Mouse (Mus musculus): ENCODE results near the gene Emx1. TPM values are rescaled to one million over a fixed set of nuclear protein-coding genes. Genes with fewer than 3 reads are reported as not detected.

Gene Emx1
- polyA plus RNA-seq, 1 experiment from 2014 or later: not detected

- Histone ChIP-seq H3K4me1 (peaks cover 8% of the 10 kb centered on the region), H3K9ac (no peak overlapping the region), H3K4me2 (no peak overlapping the region), H3K36me3 (no peaks in the 10 kb centered on the region), H3K4me3 (no peak overlapping the region), H3K27ac (no peak overlapping the region), H3K9me3 (no peaks in the 10 kb centered on the region), H3K27me3 (no peaks in the 10 kb centered on the region)
- no peak for ATAC-seq (ENCODE audit: borderline replicate concordance, extremely low read depth, low FRiP score, low TSS enrichment)
- 90% methylated on average over 11 of the region's 11 CpGs for whole genome bisulfite sequencing
Measured at GRCm38 (mm10) chr6:85219706-85220105, 32.5 kb downstream of the Emx1 start.

- WGBS: 33% methylated on average over 4 of the region's 4 CpGs
- Histone ChIP-seq H3K4me1 (peaks cover 8% of the 10 kb centered on the region), H3K27ac (no peak overlapping the region), H3K36me3 (no peaks in the 10 kb centered on the region), H3K4me3 (no peak overlapping the region), H3K4me2 (no peak overlapping the region), H3K9me3 (no peaks in the 10 kb centered on the region), H3K9ac (no peak overlapping the region), H3K27me3 (no peaks in the 10 kb centered on the region)
- no peak for ATAC-seq (ENCODE audit: borderline replicate concordance, extremely low read depth, low FRiP score, low TSS enrichment)
Measured at GRCm38 (mm10) chr6:85220917-85221316, 33.7 kb downstream of the Emx1 start.

DNA sequence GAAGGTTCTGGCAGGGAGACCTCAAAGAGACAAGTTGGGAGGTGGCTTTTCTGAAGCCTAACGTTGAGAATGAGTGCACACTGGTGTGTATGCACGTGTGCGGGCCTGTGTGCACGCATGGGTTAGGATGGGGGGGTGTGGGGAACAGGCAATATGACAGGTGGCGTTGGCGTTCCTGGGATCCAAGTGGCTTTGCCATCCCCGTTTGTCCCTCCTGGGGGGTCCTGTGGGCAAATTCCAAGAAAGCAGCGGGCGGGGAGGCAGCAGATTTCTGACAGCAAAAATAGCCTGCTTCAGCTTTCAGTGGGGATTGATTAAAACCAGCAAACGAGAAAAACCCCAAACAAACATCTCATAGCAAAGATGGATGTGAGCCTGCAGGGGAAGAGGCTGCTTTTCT lies 35.3 kb downstream of the Emx1 start:
- WGBS: 79% methylated on average over 10 of the region's 10 CpGs
- Histone ChIP-seq H3K9ac (no peak overlapping the region), H3K36me3 (no peaks in the 10 kb centered on the region), H3K4me2 (no peak overlapping the region), H3K27me3 (no peaks in the 10 kb centered on the region), H3K9me3 (no peaks in the 10 kb centered on the region), H3K4me3 (no peak overlapping the region), H3K27ac (no peak overlapping the region), H3K4me1 (peaks cover 8% of the 10 kb centered on the region)
- no peak for ATAC-seq (ENCODE audit: borderline replicate concordance, extremely low read depth, low FRiP score, low TSS enrichment)

GRCm38 (mm10) chr6:85223498-85224150 lies 36.4 kb downstream of the Emx1 start:
- Histone ChIP-seq H3K36me3 (no peaks in the 10 kb centered on the region), H3K9me3 (no peaks in the 10 kb centered on the region), H3K4me3 (no peak overlapping the region), H3K27ac (no peak overlapping the region), H3K27me3 (no peaks in the 10 kb centered on the region), H3K4me2 (no peak overlapping the region), H3K9ac (no peak overlapping the region), H3K4me1 (peaks cover 8% of the 10 kb centered on the region)
- WGBS: 57% methylated on average over 14 of the region's 14 CpGs
- no peak for ATAC-seq (ENCODE audit: borderline replicate concordance, extremely low read depth, low FRiP score, low TSS enrichment)

DNA sequence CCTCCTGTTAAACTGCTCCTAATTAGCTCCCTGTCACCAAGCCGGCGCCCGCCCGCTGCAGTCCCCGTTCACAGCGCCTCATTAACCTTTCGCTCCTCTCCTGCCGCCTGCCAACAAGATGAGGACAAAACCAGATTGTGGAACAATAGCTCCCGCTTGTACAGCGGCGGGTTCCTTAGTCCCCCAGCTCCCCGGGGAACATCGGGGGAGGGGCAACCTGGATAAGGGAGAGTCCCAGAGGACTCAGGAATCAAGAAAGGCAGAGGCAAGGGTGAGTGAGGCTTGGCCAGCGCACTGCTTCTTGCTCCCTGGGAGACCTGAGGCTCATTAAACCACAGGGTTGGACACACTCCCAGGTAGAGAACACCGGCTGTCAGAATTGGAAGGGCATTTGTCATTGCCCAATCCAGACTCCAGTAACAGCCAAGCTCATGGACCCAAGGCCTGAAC lies 37.2 kb downstream of the Emx1 start:
- WGBS: 50% methylated on average over 15 of the region's 15 CpGs
- Histone ChIP-seq H3K27ac (no peak overlapping the region), H3K4me2 (no peak overlapping the region), H3K27me3 (no peaks in the 10 kb centered on the region), H3K4me1 (peaks cover 8% of the 10 kb centered on the region), H3K9ac (no peak overlapping the region), H3K4me3 (no peak overlapping the region), H3K9me3 (no peaks in the 10 kb centered on the region), H3K36me3 (no peaks in the 10 kb centered on the region)
- no peak for ATAC-seq (ENCODE audit: borderline replicate concordance, extremely low read depth, low FRiP score, low TSS enrichment)

GRCm38 (mm10) chr6:85226570-85226969 lies 39.3 kb downstream of the Emx1 start:
- Histone ChIP-seq H3K4me2 (no peak overlapping the region), H3K9me3 (no peaks in the 10 kb centered on the region), H3K27ac (no peak overlapping the region), H3K4me1 (no peaks in the 10 kb centered on the region), H3K9ac (no peak overlapping the region), H3K36me3 (no peaks in the 10 kb centered on the region), H3K27me3 (no peaks in the 10 kb centered on the region), H3K4me3 (no peak overlapping the region)
- 79% methylated on average over 9 of the region's 9 CpGs for WGBS
- ATAC-seq (ENCODE audit: borderline replicate concordance, extremely low read depth, low FRiP score, low TSS enrichment): no peak

DNA sequence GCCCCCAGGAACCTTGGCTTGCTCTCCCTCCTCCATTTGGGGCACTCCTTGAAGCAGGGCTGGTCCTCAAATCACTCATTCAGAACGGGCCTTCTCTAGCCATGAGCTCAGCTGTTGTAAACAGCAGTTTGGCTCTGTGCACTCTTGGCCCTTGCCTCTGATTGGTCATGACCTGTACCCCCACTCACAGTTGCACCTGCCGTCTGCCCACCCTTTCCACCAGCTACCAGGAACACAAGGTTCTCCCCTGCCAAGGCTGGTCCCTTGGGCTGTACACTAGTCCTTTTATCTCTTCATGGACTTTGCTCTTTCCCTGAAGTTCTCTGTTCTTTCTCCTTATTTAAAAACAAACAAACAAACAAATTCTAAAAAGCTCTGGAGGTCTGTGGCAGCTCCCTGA lies 40.3 kb downstream of the Emx1 start:
- Histone ChIP-seq H3K4me1 (no peaks in the 10 kb centered on the region), H3K27me3 (no peaks in the 10 kb centered on the region), H3K9me3 (no peaks in the 10 kb centered on the region), H3K36me3 (no peaks in the 10 kb centered on the region), H3K4me3 (no peak overlapping the region), H3K27ac (no peak overlapping the region), H3K4me2 (no peak overlapping the region), H3K9ac (no peak overlapping the region)
- ATAC-seq (ENCODE audit: borderline replicate concordance, extremely low read depth, low FRiP score, low TSS enrichment): no peak
- 60% methylated on average over 2 of the region's 2 CpGs for WGBS

GRCm38 (mm10) chr6:85230762-85231161 lies 43.5 kb downstream of the Emx1 start:
- Histone ChIP-seq H3K4me1 (peaks cover 4% of the 10 kb centered on the region; the same call in 1 of the 2 replicates), H3K27ac (no peak overlapping the region), H3K9ac (no peak overlapping the region), H3K4me2 (no peak overlapping the region), H3K36me3 (no peaks in the 10 kb centered on the region), H3K4me3 (no peak overlapping the region), H3K27me3 (no peaks in the 10 kb centered on the region), H3K9me3 (no peaks in the 10 kb centered on the region)
- 43% methylated on average over 3 of the region's 3 CpGs for WGBS
- no peak for ATAC-seq (ENCODE audit: borderline replicate concordance, extremely low read depth, low FRiP score, low TSS enrichment)

DNA sequence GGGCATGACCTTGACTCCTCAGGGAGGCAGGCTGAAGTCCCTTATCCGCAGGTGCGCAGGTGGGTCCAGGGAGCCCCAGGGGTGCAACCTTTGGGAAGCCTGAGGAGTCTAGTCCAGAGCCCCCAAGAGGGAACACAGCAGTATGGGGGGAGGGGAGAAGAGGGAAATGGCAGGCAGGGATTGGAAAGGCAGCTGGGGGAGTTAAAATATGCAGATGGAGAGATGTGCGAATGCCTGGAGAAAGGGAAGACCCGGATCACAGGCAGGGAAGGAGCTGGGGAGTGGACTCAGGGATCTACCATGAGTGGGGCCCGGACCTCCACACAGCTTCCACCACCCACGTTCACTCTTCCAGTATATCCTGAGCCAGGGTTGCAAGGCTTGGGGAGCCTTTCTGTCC lies 44.2 kb downstream of the Emx1 start:
- Histone ChIP-seq H3K4me3 (no peak overlapping the region), H3K4me2 (no peak overlapping the region), H3K36me3 (no peaks in the 10 kb centered on the region), H3K4me1 (peaks cover 4% of the 10 kb centered on the region; the same call in 1 of the 2 replicates), H3K27ac (no peak overlapping the region), H3K9me3 (no peaks in the 10 kb centered on the region), H3K27me3 (no peaks in the 10 kb centered on the region), H3K9ac (no peak overlapping the region)
- ATAC-seq (ENCODE audit: borderline replicate concordance, extremely low read depth, low FRiP score, low TSS enrichment): no peak
- WGBS: 40% methylated on average over 6 of the region's 6 CpGs

DNA sequence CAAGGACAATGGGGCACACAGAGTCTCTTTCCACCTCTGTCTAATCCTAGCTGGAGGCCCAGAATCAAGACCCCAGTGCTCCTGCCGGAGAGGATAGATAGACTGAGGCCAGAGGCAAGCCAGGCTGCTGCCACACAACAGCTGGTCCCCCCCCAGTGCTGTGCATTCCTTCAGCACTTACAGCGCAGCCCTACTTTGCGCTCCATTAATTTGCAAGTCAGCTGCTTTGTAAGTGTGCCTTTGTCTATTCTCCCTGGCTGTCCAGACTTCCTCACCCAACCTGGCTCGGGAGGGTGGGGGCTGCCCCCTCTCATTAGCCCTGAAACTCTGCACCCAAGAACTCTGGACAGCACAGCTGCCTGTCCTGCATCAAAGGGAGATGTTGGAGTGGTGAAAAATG lies 44.8 kb downstream of the Emx1 start:
- H3K9me3 ChIP-seq: no peaks in the 10 kb centered on the region
- H3K27ac ChIP-seq: no peak overlapping the region
- H3K4me3 ChIP-seq: no peak overlapping the region
- no peaks in the 10 kb centered on the region for H3K36me3 ChIP-seq
- H3K27me3 ChIP-seq: no peaks in the 10 kb centered on the region
- WGBS: 64% methylated on average over 4 of the region's 4 CpGs
- no peak overlapping the region for H3K4me2 ChIP-seq
- no peak overlapping the region for H3K9ac ChIP-seq
- H3K4me1 ChIP-seq: peaks cover 4% of the 10 kb centered on the region; the same call in 1 of the 2 replicates
- ATAC-seq (ENCODE audit: borderline replicate concordance, extremely low read depth, low FRiP score, low TSS enrichment): no peak

DNA sequence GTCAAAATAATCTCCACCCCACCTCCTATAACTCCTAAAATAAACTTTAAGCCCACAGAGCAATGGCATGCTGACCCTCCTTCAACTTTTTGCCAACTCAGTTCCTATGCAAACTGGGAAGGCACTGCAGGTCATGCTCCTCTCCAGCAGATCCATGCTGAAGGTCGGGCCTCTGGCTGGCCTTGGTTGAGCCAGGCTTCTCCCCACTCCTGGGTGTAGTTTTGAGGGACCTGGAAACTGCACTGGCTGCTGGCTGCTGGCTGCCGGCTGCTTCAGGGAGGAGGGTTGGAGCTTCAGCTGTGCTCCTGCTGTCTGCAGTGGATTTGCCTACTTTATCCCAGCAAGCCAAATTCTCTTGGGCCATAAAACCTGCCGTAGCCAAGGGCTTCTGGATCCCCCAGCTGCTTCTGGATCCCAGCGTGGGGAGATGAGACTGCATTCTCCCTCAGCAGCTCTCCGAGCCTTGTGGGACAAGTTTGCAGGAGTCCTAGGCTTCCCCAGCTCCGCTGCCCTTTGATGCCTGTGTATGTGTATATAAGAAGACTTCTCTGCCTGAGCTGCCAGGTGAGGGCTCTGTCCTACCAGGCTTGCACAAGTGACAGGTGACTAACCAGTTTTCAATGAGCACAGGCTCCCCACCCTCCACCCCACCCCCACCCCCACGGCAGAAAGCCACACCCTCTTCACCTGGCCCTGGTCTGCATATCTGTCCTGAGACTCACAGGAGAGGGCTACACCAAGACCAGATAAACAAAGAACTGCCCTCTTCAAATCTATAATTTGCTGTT lies 45.8 kb downstream of the Emx1 start:
- Histone ChIP-seq H3K4me1 (peaks cover 4% of the 10 kb centered on the region; the same call in 1 of the 2 replicates), H3K4me3 (no peak overlapping the region), H3K4me2 (no peak overlapping the region), H3K27me3 (no peaks in the 10 kb centered on the region), H3K9me3 (no peaks in the 10 kb centered on the region), H3K27ac (no peak overlapping the region), H3K9ac (no peak overlapping the region), H3K36me3 (no peaks in the 10 kb centered on the region)
- WGBS: 31% methylated on average over 7 of the region's 7 CpGs
- ATAC-seq (ENCODE audit: borderline replicate concordance, extremely low read depth, low FRiP score, low TSS enrichment): no peak

DNA sequence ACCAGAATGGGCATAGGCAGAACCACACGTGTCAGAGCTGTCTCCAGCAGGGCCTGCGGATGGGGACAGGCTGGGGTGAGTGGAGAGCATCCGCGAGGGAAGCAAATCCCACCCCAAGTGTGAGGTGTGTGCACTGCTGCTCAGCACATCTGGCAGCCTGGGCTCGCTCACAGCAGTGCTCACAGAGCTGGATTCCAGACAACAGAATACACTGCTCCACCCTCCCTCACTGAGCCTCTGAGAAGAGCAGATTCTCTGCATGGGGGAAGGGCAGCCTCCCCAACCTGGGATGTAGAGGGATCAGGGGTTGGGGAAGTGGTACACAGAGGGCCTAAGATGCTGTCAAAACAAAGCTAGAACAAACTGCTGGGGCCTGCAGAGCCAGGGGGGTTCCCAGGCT lies 47.6 kb downstream of the Emx1 start:
- Histone ChIP-seq H3K4me1 (peaks cover 4% of the 10 kb centered on the region; the same call in 1 of the 2 replicates), H3K36me3 (no peaks in the 10 kb centered on the region), H3K27ac (no peak overlapping the region), H3K27me3 (no peaks in the 10 kb centered on the region), H3K9me3 (no peaks in the 10 kb centered on the region), H3K4me2 (no peak overlapping the region), H3K9ac (no peak overlapping the region), H3K4me3 (no peak overlapping the region)
- ATAC-seq (ENCODE audit: borderline replicate concordance, extremely low read depth, low FRiP score, low TSS enrichment): no peak
- WGBS: 45% methylated on average over 5 of the region's 5 CpGs

Data from lung, embryonic 15.5 days (tissue).